Mouse (Mus musculus) macrophage (primary cell): Measurements from ENCODE around the gene Stoml2. TPM values are rescaled to one million over a fixed set of nuclear protein-coding genes. Genes with fewer than 3 reads are reported as not detected.
A peak's percentile ranks its signal among the peaks of the same experiment; 100 is the strongest.

Experiments
- H3K27ac ChIP-seq: fragments of 350-480 bp; formaldehyde crosslinking; 2 replicates; pipeline ENCODE4 v1.9.0; 2021
- H3K36me3 ChIP-seq: fragments of 350-480 bp; formaldehyde crosslinking; 2 replicates; pipeline ENCODE4 v1.9.0; 2021; ENCODE audit errors: inconsistent target
- H3K4me3 ChIP-seq: fragments of 350-480 bp; formaldehyde crosslinking; 2 replicates; pipeline ENCODE4 v1.9.0; 2021; ENCODE audit errors: inconsistent target
- H3K79me2 ChIP-seq: fragments of 350-480 bp; formaldehyde crosslinking; 2 replicates; pipeline ENCODE4 v1.9.0; 2021; ENCODE audit errors: inconsistent target
- WGBS: methylation state at CpG from one replicate; pipeline ENCODE4 v1.1.7; 2026; ENCODE audit warnings: inconsistent platforms; ENCODE audit not compliant: missing documents; 5-methylcytosine and 5-hydroxymethylcytosine counted together
- polyA plus RNA-seq: library from polyadenylated mRNA; stranded (reverse); fragments of 250-400 nt; gene quantifications from 3 replicates; pipeline ENCODE4 v1.2.4, GENCODE M21; 2018; ENCODE audit warnings: inconsistent platforms

Gene Stoml2
- polyA plus RNA-seq, 1 experiment from 2014 or later, result 52.0 TPM

- Histone ChIP-seq H3K27ac (no peak overlapping the region), H3K79me2 (peaks cover 6% of the 10 kb centered on the region; the same call in 1 of the 2 replicates), H3K4me3 (no peak overlapping the region), H3K36me3 (peaks cover 26% of the 10 kb centered on the region)
- WGBS, result 99% methylated on average over 7 of the region's 7 CpGs
Measured at GRCm38 (mm10) chr4:43029121-43029520, 2.4 kb downstream of the Stoml2 start.

GRCm38 (mm10) chr4:43025084-43025960, 6.2 kb downstream of the Stoml2 start, which contains the start of gene Pigo:
Gene Pigo (minus strand): TSS chr4:43025819.
- H3K4me3 ChIP-seq, result peak within 1 kb of the TSS; percentile 58
- H3K27ac ChIP-seq, result peak within 1 kb of the TSS; percentile 52
- peaks cover 31% of the 10 kb centered on the region for H3K36me3 ChIP-seq
- no peaks in the 10 kb centered on the region for H3K79me2 ChIP-seq
- WGBS, result 8% methylated on average over 42 of the region's 42 CpGs

- Histone ChIP-seq H3K4me3 (peak overlapping the region; percentile 58), H3K79me2 (no peaks in the 10 kb centered on the region), H3K27ac (peak overlapping the region; percentile 52; the same call in 1 of the 2 replicates), H3K36me3 (peaks cover 31% of the 10 kb centered on the region)
- WGBS, result 83% methylated on average over 14 of the region's 14 CpGs
Measured at GRCm38 (mm10) chr4:43024673-43025072, 6.8 kb downstream of the Stoml2 start.

- no peaks in the 10 kb centered on the region for H3K79me2 ChIP-seq
- peaks cover 34% of the 10 kb centered on the region; the same call in 1 of the 2 replicates for H3K36me3 ChIP-seq
- no peak overlapping the region for H3K4me3 ChIP-seq
- 92% methylated on average over 17 of the region's 17 CpGs for WGBS
- no peak overlapping the region for H3K27ac ChIP-seq
Measured at GRCm38 (mm10) chr4:43021341-43021740, 10.2 kb downstream of the Stoml2 start.

DNA sequence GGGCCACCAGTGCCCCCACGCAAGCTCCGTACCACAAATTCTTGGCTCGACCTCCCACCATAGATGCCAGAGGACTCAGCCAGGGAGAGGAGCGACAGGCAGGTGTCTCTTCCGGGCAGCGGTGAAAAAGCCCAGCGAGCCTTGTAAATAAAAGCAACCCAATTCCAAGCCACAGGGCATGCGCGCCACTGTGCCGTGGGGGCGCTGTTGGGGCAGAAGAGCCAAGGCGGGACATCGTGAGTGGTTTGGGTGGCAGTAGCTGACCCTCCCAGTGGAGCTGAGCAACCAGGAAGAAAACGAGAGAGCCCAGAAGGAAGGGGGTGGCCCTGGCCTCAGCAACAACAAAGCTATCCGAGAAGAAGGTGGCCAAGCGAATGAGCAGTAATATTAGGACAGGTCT, 10.6 kb downstream of the Stoml2 start:
- peaks cover 34% of the 10 kb centered on the region; the same call in 1 of the 2 replicates for H3K36me3 ChIP-seq

GRCm38 (mm10) chr4:43019641-43020465, 11.7 kb downstream of the Stoml2 start:
- H3K27ac ChIP-seq, result no peak overlapping the region
- H3K4me3 ChIP-seq, result no peak overlapping the region
- WGBS, result 95% methylated on average over 21 of the region's 23 CpGs
- peaks cover 34% of the 10 kb centered on the region; the same call in 1 of the 2 replicates for H3K36me3 ChIP-seq
- no peaks in the 10 kb centered on the region for H3K79me2 ChIP-seq

More for the DNA sequence above, 10.6 kb downstream of the Stoml2 start:
- no peaks in the 10 kb centered on the region for H3K79me2 ChIP-seq
- no peak overlapping the region for H3K27ac ChIP-seq
- no peak overlapping the region for H3K4me3 ChIP-seq
- WGBS, result 98% methylated on average over 16 of the region's 16 CpGs

DNA sequence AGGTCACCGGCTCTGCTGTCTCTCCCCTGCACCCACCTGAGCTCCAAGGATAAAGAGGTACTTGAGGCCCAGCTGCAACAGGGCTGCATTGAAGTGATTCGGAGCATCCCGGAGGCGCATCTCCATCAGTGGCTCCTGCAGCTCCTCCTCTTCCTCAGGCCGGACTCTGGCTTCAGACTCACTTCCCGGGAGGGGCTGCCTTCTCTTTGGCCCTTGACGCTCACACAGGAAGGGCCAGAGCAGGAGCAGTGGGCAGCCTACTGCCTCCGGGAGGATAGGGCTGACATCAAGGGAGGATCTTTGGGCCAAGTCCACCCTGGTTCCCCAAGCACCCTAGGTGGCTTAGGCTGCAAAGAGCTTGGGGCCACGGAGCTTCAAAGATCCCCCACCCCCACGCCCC, 12.3 kb downstream of the Stoml2 start:
- Histone ChIP-seq H3K27ac (no peak overlapping the region), H3K36me3 (peaks cover 34% of the 10 kb centered on the region; the same call in 1 of the 2 replicates), H3K79me2 (no peaks in the 10 kb centered on the region), H3K4me3 (no peak overlapping the region)
- 94% methylated on average over 10 of the region's 10 CpGs for WGBS

- H3K36me3 ChIP-seq, result peaks cover 34% of the 10 kb centered on the region; the same call in 1 of the 2 replicates
- WGBS, result 90% methylated on average over 4 of the region's 4 CpGs
- H3K27ac ChIP-seq, result no peak overlapping the region
- no peaks in the 10 kb centered on the region for H3K79me2 ChIP-seq
- no peak overlapping the region for H3K4me3 ChIP-seq
Measured at GRCm38 (mm10) chr4:43018156-43018555, 13.4 kb downstream of the Stoml2 start.

- no peaks in the 10 kb centered on the region for H3K79me2 ChIP-seq
- no peak overlapping the region for H3K27ac ChIP-seq
- peaks cover 4% of the 10 kb centered on the region; the same call in 1 of the 2 replicates for H3K36me3 ChIP-seq
- WGBS, result 100% methylated on average over 1 of the region's 1 CpGs
- H3K4me3 ChIP-seq, result no peak overlapping the region
Measured at GRCm38 (mm10) chr4:43012091-43012490, 19.4 kb downstream of the Stoml2 start.

DNA sequence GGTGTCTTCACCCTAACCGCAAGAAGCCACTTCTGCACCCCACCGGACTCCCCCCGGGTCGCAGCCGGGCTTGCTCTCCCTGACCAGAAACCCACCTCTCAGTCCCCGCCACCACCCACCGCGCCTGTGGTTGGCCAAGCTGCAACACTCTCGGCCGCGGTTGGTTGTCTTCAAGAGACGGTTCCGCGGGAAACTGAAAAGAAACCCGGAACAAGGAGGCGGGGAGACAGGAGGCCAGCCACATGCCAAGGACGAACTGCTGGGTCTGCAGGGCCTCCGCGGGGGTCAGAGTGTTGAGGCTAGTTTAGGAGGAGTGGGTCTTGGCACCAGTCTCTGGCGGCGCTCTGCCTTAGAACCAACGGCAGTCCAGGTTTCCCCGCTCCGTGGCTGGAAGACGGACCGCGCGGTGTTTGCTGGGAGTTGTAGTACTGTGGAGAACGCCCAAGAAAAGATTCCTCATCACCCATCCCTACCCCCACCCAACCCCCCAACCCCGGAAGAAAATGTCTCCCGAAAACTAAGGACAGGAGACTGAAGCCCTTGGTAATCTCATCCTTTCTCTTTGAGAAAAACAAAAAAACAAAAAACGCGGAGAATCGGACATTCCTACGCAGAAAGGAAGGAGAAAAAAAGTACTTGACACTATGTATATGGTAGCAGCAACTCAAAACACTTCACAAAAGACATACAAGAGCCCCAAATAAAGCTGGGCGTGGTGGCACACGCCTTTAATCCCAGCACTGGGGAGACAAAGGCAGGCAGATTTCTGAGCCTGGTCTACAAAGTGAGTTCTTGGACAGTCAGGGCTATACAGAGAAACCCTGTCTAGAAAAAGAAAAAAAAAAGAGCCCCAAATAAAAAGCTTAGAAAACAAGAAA, 21.1 kb downstream of the Stoml2 start, which contains the start of gene Fancg:
Gene Fancg, minus strand, starts transcription at position 346 of the 878 bp plus-strand sequence.
- WGBS, result under 1% methylated on average over 35 of the region's 37 CpGs
- Histone ChIP-seq H3K4me3 (peak within 1 kb of the TSS; percentile 89), H3K27ac (peak within 1 kb of the TSS; percentile 76), H3K79me2 (no peaks in the 10 kb centered on the region), H3K36me3 (peaks cover 9% of the 10 kb centered on the region; the same call in 1 of the 2 replicates)

DNA sequence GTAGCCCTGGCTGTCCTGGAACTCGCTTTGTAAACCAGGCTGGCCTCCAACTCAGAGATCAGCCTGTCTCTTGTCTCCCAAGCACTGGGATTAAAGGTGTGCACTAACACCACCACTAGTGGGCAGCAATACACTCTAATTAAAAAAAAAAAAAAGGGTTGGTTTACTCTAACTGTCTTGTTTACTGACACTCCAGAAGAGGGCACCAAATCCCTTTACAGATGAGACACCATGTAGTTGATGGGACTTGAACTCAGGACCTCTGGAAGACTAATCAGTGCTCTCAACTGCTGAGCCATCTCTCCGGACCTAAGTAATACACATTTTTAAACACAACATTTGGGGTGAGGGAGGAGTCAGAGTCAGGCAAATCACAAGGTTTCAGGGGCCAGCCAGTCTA, 25.7 kb downstream of the Stoml2 start:
- no peak overlapping the region for H3K27ac ChIP-seq
- 51% methylated on average over 2 of the region's 2 CpGs for WGBS
- no peaks in the 10 kb centered on the region for H3K79me2 ChIP-seq
- H3K4me3 ChIP-seq, result no peak overlapping the region
- H3K36me3 ChIP-seq, result peaks cover 9% of the 10 kb centered on the region; the same call in 1 of the 2 replicates

DNA sequence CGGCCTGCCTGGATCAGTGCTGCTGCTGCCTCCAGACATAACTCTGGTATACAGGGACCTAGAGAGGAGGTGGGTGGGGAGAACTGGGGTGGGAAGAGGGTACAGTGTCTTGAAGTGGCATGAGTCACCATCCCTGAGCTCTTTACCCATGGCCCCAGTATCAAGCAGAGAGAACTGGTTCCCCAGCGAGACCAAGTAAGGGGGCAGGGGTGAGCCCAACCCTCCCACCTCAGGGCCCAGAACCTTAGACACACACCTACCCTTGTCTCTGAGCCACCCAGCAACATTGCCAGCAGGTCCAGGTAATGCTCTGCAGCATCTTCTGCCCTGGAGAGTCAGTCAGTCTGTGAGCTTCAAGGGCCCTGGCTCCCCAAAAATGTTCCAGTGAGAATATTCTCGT, 26.6 kb downstream of the Stoml2 start:
- H3K4me3 ChIP-seq, result no peak overlapping the region
- H3K36me3 ChIP-seq, result peaks cover 9% of the 10 kb centered on the region; the same call in 1 of the 2 replicates
- H3K27ac ChIP-seq, result no peak overlapping the region
- WGBS, result 97% methylated on average over 3 of the region's 3 CpGs
- H3K79me2 ChIP-seq, result no peaks in the 10 kb centered on the region

GRCm38 (mm10) chr4:43002756-43003439, 28.6 kb downstream of the Stoml2 start:
- no peak overlapping the region for H3K4me3 ChIP-seq

More at GRCm38 (mm10) chr4:43002756-43003439, 28.6 kb downstream of the Stoml2 start:
- Histone ChIP-seq H3K79me2 (peaks cover 17% of the 10 kb centered on the region), H3K27ac (no peak overlapping the region), H3K36me3 (peaks cover 9% of the 10 kb centered on the region; the same call in 1 of the 2 replicates)
- 89% methylated on average over 12 of the region's 12 CpGs for WGBS
